ENCODE assay signal across 26 mouse cellular contexts in the genomic region with DNA sequence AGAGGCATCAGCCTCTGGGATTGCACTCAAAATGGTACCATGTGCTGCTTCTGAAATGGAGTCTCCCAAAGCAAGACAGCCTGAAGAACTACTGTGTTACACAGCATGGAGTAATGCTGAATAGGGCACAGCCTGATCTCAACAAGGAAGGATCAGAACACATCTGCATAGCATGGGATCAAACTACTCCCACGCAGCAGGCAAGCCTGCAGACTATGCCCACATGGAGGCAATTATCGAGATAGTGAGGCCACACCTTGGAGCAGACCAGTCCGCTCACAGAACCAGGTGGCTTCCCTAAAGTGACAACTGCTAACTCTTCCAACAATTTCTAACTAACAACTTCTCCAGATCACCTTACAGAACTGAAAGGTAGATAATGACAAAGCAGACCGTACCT. TPM values are rescaled to one million over a fixed set of nuclear protein-coding genes. Genes with fewer than 3 reads are reported as not detected.
"Had no signal": no experiment of that assay in that cellular context is flagged by ENCODE, and none has a peak within 500 bp of the region (broad histone marks: within the 10 kb centered on the region; RNA-seq: fewer than 3 reads in every experiment).

No protein-coding gene starts in this region.

- H3K4me3 ChIP-seq: gastrocnemius, adult 2 months; heart, adult 2 months; heart, embryonic 13.5 days; heart, embryonic 15.5 days; hindbrain, embryonic 13.5 days; hindbrain, embryonic 15.5 days; limb, embryonic 13.5 days; limb, embryonic 15.5 days; liver, embryonic 12.5 days had no signal

- H3K9ac ChIP-seq: heart, embryonic 13.5 days; heart, embryonic 15.5 days; hindbrain, embryonic 13.5 days; hindbrain, embryonic 15.5 days; limb, embryonic 13.5 days; limb, embryonic 15.5 days; liver, embryonic 12.5 days; liver, embryonic 14.5 days had no signal

- H3K27me3 ChIP-seq: heart, embryonic 13.5 days; heart, embryonic 15.5 days; hindbrain, embryonic 13.5 days; hindbrain, embryonic 15.5 days; limb, embryonic 13.5 days; limb, embryonic 15.5 days; liver, embryonic 12.5 days had no signal

- H3K36me3 ChIP-seq: heart, embryonic 13.5 days; heart, embryonic 15.5 days; hindbrain, embryonic 13.5 days; hindbrain, embryonic 15.5 days; limb, embryonic 13.5 days; limb, embryonic 15.5 days; liver, embryonic 12.5 days had no signal

- H3K27ac ChIP-seq: gastrocnemius, adult 2 months; heart, adult 2 months; heart, embryonic 13.5 days; heart, embryonic 15.5 days; hindbrain, embryonic 13.5 days; hindbrain, embryonic 15.5 days; kidney, postnatal 0 days; limb, embryonic 13.5 days; limb, embryonic 15.5 days; liver, embryonic 12.5 days; liver, embryonic 14.5 days had no signal

- ATAC-seq: inflammation-experienced regulatory T-cells, adult 6 months; liver, embryonic 12.5 days had no signal

- H3K9me3 ChIP-seq: heart, embryonic 13.5 days; hindbrain, embryonic 13.5 days; hindbrain, embryonic 15.5 days; limb, embryonic 13.5 days; limb, embryonic 15.5 days; liver, embryonic 12.5 days had no signal

- DNase-seq: gastrocnemius, adult 2 months; gastrocnemius, postnatal 10 days; gastrocnemius, postnatal 25 days; heart, adult 2 months; heart, postnatal 14 days; heart, postnatal 36 days; kidney, adult 11 months; kidney, postnatal 14 days; layer of hippocampus, adult 9-11 months; layer of hippocampus, postnatal 36 days; left cerebral cortex, postnatal 4 days; lung, adult 18-20 months had no signal

- H3K4me2 ChIP-seq: heart, embryonic 11.5 days; heart, embryonic 13.5 days; heart, embryonic 15.5 days; hindbrain, embryonic 13.5 days; hindbrain, embryonic 15.5 days; limb, embryonic 13.5 days; limb, embryonic 15.5 days; liver, embryonic 12.5 days had no signal

- H3K4me1 ChIP-seq: heart, embryonic 13.5 days; heart, embryonic 15.5 days; hindbrain, embryonic 13.5 days; hindbrain, embryonic 15.5 days; limb, embryonic 13.5 days; limb, embryonic 15.5 days; liver, embryonic 12.5 days had no signal

RNA-seq across cellular contexts. Expression of gene Kcna1, which starts 40.9 kb away (rescaled TPM):
- total RNA-seq: granulocyte monocyte progenitor cell, adult 5-6 weeks; hematopoietic stem cell, adult 5-6 weeks had no signal
- polyA plus RNA-seq: inflammation-experienced regulatory T-cells, adult 6 months; liver, adult 2 months; liver, embryonic 14.5 days had no signal

RNA-seq across cellular contexts. Expression of gene Kcna6, which starts 53.4 kb away (rescaled TPM):
- total RNA-seq: hematopoietic stem cell, adult 5-6 weeks; liver, adult 2 months had no signal
- polyA plus RNA-seq: inflammation-experienced regulatory T-cells, adult 6 months had no signal
